Mouse (Mus musculus) cerebellum, postnatal 25 days (tissue): Measurements from ENCODE around the gene Cenpu.
"Not testable (repeated sequence)": the region's sequence is repeated elsewhere in the genome, so short reads cannot be mapped to it uniquely, and the experiment has no call there.

Experiments
- DNase-seq, 2 experiments: peaks; one replicate each; pipeline ENCODE4 v3.0.0; 2021; ENCODE audit warnings: mixed read lengths in 2 of 2

The Cenpu gene

DNA sequence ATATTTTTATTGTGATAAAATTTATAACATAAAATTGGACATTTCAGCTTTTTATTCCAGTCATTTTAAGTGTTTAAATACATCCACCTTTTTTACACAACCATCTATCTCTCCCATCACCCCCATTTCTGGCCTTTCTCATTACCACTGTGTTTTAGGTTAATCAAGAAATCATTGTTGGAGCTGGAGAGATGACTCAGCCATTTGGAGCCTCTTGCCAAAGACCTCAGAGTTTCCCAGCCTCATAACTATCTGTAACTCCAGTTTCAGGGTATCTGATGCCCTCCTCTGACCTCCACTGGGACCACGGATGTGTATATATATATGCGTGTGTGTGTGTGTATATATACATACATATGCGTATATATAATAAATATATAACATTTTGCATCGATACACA, 799 bp upstream of the Cenpu start:
- DNase-seq: no peak

DNA sequence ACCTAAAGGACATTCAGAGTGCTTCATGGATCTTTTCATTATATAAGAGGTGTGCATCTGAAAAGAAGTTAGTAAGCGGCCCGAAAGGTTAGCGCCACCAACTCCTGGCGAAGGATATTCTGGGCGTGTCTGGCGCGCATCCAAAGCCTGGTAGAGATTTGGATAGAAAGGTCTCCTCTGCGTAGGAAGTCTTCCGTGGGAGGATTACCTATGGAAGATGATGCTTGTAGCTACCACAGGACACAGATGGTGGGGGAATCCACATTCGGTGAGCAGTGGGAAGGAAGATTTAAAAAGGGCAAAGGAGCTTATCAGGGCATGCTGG, 575 bp downstream of the Cenpu start:
- peak; percentile 36 to 65 for DNase-seq

DNA sequence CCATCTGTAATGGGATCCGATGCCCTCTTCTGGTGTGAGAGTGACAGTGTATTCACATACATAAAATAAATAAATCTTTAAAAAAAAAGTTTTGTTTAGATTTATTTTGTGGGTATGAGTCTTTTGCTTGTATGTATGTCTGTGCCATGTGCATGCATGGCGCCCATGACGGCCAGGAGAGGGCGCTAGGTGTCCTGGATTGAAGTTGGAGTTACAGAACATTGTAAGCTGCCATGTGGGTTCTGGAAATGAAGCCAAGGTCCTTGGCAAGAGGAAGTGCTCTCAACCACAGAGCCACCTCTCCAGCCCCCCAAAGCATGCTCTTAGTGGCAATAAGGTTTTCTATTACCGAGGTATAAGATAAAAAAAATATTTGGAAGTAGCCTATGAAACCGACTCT, 7.6 kb downstream of the Cenpu start:
- peak in 1 of 2 experiments; percentile 43 for DNase-seq

DNA sequence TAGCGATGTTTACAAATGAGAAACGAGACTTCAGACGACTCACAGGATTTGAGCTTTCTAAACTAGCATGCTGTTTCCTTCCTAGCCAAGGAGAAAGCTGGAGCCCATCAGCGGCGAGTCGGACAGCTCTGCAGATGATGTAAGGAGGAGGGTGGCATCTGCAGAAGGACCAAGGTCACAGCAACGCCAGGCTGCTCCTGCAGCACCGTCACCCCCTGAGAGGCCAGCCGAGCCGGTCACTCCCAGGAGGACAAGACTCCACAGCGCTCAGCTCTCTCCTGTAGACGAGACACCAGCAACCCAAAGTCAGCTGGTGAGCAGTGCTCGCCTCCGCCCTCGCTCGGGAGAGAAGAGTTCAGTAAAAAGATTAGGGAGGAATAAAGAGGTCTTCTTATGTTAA, 10.5 kb downstream of the Cenpu start:
- no peak for DNase-seq

DNA sequence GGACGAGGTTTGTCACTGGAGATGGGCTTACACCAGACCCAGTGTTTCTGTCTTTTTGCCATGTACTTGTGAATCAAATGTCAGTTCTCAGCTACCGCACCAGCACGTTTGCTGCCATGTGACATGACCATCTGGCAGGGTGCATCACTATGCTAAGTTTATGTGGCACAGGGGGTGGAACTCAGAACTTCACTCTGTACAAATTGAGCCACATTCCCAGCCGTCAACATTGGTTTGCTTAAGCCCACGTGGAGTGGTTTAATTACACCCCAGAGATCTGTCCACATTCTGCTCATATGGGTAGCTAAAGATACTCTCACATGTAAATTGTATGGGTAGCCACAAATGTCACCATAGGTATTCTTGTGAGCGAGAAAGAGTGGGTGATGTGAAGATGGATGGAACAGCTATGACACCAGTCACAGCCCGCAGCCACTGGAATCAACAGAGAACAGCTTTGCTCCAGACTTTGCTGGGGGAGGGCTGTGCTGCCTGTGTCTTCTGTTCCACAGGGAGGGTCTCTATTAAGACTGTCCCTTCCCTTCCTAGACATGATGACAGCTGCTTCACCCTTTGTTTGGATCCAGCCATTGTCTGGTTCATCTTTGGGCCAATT, 15.2 kb downstream of the Cenpu start:
- no peak for DNase-seq

DNA sequence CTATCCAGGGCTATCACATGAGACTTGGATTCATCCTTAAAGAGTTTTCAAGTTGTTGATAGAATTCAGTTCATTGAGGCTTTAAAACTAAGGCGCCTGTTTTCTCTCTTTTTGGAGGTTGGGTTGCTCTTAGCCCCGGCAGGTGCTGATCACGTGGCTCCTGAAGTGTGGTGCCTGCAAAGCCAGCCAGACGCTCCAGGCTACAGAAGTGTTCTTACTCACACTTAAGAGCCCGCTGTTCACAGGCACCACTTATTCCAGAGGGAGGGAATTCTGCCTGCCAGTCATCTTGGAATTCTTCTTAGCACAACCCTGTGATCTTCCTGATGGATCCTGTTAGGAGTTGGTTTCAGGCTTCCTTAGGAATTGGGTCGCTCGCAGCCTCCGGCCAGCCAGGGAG, 16.1 kb downstream of the Cenpu start:
- no peak for DNase-seq

DNA sequence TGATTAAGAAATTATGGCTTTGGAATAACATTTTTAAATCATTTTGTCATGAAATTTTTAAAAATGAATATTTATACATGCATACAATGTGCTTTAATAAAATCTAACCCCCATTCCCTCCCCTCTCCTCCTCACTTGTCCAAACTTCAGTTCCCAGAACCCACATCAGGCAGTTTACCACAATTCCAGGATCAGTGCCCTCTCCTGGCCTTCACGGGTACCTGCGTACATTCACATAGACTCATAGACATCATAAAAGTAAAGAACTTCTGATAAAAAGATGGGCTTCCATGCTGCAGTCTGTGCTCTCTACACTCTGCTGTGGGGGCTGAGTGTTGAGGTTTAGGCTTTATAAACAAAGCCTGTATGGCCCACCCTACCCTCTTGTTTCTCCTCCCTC, 17.1 kb downstream of the Cenpu start:
- no peak for DNase-seq

DNA sequence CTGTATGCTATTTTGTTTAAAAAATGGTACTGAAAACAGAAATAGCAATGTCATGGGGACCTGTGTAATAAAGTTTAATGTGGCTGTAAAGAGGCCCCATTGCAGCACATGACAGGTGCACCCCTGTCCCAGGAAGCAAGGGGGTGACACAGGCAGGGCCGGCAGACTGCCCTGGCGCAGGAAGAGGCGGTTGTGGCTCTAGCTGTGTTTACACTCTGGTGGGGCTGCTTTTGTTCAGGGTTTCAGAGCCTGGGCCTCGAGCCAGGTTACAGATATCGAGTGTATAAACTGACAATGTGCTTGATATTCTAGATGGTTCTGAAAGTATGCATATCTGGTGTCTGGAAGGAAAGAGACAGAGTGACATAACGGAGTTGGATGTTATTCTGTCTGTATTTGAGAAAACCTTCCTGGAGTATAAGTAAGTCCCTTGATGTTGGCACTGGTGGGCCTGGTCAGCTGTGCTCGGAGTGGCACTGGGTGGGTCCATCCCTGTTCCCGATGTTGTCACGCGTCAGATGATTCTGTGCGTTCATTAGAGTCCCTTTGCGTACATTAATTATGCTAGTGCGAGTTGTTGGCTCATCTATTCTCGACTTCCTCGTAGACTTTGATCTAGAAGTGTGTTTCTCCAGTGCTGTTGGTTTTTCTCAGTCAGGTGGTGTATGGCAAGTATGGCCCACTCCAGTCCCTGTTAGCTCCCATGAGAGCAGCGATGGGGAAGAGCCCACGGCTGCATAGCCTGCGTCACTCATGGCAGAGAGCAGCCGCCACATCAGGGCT, 18.0 kb downstream of the Cenpu start:
- DNase-seq: no peak

DNA sequence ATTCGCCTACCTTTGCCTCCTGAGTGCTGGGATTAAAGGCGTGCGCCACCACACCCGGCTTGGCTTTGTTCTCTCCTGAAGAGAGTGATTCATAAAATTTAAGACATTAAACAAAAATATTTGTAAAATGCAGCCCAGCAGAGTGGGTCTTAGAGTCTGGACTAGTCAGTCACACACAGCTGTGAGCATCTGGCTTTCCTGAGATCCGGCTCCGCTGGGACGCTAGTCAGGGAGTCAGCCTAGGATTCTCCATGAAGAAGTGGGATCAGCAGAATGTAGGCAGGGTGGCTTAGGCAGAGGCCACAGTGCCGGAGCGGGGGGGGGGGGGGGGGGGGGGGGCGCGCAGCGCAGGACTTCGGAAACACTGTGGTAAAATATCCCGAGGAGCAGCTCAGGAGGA, 18.8 kb downstream of the Cenpu start:
- DNase-seq: no peak

DNA sequence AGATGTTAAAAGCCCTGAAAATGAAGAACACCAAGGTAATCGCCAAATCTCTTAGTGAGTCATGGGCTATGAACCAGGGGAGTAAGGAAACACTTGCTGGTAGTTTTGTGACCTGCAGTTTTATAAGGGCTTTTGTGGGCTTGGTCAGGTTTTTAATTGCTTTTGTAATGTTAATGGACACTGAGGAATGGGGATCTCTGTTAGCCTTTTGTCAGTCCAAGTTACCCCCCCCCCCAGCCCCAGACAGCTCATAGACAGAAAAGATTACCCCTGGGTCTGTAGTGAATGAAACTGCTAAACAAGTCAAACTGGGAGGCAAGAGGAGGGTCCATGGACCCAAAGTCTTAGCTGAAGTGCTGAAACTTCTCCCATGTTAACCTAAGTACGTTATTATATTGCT, 21.6 kb downstream of the Cenpu start:
- DNase-seq: no peak

DNA sequence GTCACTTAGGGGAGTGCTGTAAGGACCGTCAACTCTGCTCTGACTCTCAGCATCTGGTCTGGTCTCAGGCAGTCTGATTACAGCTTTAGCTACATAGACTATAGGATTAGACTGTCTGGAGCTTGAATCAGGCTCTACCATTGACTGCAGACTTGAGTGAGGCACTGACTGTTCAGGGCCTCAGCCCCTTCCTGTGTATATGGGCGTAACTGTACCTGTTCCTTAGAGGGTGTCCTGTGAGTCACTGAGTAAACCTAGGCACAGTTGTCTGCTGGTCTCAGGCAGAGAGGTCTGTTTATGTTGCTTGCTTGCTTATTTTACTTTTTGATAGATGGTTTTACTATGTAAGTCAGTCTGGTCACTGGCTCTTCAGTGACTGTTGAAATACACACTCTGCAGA, 22.1 kb downstream of the Cenpu start:
- DNase-seq: no peak

DNA sequence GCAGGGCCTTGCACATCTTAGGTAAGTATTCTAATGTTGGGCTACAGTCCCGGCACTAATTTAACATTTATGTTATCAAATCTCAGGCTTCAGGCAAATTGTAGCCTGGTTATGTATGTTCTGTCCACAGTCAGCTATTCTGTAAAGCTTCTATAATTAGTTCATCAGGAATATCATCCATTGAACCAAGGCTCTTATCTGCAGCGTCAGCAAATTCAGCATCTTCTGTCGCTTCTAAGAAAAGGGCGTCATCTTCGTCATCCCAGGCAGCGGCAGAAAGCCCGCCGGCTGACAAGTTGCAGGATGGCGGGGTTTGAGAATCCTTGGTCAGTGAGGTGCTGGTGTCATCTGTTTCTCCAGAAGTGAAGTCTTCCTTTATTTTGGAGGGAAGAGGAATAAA, 27.0 kb downstream of the Cenpu start:
- DNase-seq: no peak

DNA sequence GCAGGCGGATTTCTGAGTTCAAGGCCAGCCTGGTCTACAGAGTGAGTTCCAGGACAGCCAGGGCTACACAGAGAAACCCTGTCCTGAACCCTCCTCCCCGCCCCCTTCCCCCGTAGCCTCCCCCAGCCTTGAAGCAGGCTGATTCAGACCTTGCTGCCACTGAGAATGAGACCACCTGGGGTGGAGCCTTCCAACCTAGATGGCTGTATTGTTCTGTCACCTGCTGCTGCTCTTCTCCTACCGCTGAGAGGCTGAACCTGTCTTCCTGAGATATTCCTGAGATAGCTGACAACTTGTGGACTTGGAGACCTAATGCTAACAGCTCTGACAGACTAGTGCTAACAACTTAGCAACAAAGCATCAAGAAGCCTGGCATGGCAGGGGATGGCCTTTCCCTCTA, 32.5 kb downstream of the Cenpu start:
- not testable (repeated sequence) for DNase-seq

DNA sequence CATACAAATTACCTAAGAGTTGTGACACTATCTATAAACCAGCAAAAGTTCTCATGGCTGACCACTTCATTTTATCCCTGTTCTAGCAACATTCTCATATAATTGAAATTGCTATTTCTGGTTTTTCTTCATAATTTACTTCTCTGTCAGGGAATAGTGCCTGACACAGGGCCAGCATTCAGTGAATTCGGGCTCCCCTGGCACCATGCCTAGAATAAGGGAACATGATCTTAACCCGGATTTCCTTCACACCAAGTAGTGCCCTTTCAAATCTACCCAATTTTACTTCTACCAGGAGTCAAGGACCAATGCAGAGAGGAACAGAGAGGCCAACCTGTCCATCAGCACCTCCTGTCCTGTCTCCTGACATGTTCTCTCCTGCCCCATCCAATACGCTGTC, 33.7 kb downstream of the Cenpu start:
- no peak for DNase-seq

DNA sequence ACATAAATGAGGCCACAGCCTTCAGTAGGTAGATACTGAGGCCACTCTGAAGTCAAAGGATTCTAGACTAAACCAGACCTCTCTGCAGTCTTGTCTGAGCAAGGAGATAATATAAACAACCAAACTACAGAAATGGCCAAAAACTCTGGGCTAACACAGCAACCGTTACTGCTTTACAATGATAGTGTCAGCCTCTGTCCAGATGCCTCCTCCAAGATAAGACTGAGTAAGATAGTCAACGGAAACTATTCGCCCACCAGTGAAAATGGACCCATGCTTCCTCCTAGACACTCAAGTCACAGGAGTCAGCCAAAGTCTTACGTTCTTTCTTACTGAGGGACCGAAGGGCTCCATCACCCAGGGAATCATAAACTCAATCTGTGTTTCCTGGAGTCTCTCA, 36.1 kb downstream of the Cenpu start:
- DNase-seq: no peak

DNA sequence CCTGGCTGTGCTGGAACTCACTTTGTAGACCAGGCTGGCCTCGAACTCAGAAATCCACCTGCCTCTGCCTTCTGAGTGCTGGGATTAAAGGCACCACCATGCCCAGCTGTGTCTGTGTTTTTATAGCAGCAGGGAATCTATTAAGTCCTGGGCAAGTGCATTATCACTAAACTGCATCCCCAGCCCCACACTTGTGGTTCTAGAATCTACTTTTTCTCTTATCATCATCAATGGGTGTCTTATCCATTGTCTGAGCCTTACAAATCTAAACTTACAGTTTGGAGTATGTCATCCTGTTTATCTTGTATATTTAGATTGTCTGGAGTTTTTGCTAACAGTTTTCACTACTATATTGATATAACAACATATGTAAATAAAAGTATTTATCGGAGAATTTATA, 36.8 kb downstream of the Cenpu start:
- no peak for DNase-seq

DNA sequence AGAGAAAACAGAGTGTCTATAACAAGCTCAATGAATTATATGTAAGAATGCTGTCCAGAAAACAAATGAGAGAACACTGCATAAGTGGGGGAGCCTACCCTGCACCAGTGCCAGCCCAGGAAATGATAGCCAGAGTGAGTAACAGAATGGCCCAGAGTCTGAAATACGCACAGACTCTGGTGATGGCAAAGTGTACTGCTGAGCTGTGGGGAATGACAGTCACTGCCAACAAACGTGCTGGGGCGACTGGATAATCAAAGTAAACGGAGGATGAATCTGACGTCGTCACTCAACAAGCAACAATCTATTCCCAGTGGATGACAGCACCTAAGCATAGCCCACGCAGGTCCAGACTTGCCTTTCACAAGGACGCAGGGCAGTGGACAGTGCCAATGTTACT, 41.2 kb downstream of the Cenpu start:
- DNase-seq: peak; percentile 37 to 50

DNA sequence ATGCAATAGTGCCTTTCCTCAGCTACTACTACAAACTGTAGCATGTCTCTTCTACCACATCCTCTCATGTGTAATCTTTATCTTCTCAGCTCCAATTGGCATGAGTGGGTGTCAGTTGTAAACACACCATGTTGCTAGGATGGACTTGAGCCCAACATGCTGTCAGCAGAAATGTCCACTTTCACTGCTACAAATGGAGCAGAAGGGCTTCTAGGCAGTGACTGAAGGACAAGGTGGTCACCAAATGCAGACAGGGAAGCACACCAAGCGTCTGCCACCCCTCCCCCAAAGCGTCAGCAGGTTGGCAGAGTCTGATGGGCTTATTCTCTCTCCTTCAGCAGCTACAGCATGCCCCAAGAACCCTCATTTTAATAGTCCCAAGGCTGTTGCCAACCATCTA, 41.9 kb downstream of the Cenpu start:
- DNase-seq: peak; percentile 50 to 52

DNA sequence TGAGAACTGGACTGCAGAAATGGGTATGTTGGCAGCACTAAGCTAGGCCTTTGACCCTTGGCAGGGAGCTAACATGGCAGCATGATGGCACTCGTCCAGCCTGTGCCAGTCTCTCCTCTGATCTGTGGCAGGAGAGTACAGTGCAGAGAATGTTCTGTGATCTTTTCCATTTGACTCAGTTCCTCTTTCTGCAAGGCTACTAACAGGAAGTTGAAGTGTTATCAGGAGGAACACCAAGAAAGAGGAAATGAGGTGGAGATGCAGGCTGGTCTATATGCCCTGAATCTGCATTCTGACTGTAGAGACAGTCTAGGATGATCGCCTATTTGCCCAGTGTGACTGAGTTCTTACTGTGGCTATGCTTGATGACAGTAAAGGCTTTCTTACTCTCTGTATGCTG, 43.8 kb downstream of the Cenpu start:
- DNase-seq: no peak

DNA sequence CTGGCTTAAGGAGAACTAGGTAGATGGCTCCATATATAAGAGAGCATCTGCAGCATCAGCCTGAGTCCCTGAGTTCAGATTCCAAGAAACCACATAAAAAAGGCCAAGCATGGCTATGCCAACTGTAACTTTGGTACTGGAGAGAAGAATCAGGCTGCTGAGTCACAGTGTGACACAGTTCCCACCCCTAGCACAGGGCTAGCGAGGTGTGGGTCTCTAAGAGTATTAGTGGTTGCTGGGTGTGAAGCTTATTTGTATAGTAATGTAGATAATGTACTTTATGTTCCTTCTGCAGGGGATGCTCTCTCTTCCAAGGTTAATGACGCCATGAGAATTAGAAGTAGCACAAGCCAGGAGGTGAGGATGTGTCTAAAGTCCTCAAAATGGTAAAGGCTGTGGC, 44.7 kb downstream of the Cenpu start:
- no peak for DNase-seq

DNA sequence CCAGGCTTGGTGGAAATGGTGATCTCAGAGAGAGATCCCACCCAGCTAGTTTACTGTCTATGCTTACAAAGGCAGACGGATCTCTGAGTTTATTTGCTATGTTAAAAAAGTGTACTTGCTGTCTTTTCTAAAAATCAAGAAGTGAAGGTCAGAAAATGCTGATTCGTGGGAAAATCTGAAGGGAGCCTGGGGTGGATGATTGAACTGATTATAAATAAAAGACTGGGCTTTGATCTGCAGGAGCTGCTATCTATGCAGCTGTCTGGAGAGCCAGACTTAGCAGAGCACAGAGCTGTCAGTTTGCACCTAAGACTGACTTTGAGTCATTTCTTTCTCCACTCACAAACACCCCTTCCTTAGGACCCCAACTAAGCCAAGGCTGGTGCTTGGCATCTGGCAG, 45.6 kb downstream of the Cenpu start:
- DNase-seq: no peak

DNA sequence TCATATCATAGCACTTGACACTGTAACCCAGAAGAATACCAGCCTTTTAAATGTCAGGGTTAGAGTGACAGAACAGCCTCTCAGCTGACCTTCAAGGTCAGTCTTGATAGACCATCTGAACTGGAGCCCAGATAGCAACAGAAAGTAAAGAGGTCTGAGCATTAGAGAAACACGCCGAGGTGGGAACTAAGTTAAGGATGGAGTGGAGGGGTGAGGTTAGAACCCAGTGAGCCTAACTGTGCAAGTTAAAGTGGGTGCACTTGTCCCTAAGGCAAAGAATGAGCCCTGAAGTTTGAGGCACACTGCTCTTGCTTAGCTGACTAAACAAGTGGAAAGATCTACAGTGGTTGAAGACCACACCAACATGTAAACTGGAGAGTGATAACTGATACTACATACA, 46.3 kb downstream of the Cenpu start:
- DNase-seq: no peak

DNA sequence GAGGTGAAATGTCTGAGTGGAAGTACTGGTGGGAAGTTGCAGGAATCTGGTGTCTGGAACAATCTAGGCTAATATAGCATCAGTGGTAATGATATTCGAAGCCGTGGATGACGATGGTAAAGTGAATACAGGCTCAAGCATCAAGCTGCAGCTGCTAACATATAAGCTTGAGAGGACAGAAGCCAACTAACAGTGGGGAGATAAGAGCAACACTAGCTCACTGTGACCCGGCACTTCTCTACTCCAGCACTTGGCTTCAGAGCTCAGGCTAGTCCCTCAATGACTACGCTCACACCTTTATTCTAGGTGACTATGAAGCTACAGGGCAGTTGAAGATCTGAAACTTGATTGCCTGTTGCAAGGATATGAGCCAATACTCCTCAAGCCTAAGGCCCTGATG, 46.9 kb downstream of the Cenpu start:
- no peak for DNase-seq

DNA sequence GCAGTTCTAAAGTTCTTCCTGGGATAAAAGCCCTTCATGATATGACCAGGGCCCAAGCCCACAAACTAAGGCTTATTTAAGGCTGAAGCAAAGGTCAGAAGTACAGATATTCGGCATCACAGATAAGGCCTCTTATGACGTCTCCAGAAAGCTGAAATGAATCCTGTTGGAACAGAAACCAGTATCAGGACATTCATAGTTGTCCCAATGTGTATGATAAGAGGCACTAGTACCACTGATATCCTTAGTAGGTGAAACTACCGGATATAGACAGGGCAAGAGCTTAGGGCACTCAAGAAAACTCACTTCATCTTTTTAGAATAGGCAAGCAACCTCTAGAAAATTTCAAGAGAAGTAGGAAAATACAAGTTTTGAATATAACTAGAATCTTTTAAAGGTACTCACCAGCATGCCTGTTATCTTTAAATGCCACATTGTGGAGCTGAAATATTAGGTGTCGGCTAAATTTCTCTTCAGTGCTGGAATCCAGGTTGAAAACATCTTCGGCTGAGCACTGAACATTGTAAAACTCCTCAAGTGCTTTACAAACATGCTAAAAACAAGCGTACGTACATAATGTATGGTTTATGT, 47.6 kb downstream of the Cenpu start:
- no peak for DNase-seq
